Mouse (Mus musculus): ENCODE measurements around the gene Hist1h2bm. TPM values are rescaled to one million over a fixed set of nuclear protein-coding genes. Genes with fewer than 3 reads are reported as not detected.

Hist1h2bm gene
- polyA plus RNA-seq, 1 experiment, result 2.1 TPM

- TF ChIP-seq POLR2A (IDR thresholded peaks at IDR 0.05; ENCODE audit: borderline replicate concordance, low read depth, low read length) (no peak), CTCF (IDR thresholded peaks at IDR 0.05; ENCODE audit: low read depth, low read length) (peak; percentile 61)
- peak overlapping the region; percentile 77 for H3K27ac ChIP-seq (ENCODE audit: insufficient read depth, low read depth, low read length)
- peak overlapping the region; percentile 68 for H3K4me3 ChIP-seq (ENCODE audit: insufficient read depth, low read length)
- H3K4me1 ChIP-seq (ENCODE audit: control insufficient read depth, insufficient read depth, low read length), result peaks cover 12% of the 10 kb centered on the region
These were observed 12.4 kb downstream of the Hist1h2bm start for GRCm38 (mm10) chr13:21734010-21734905.

GRCm38 (mm10) chr13:21734906-21735767 lies 13.3 kb downstream of the Hist1h2bm start, which contains the start of gene Hist1h4j:
Gene Hist1h4j, plus strand, starts transcription at chr13:21735064.
- Histone ChIP-seq H3K4me3 (ENCODE audit: insufficient read depth, low read length) (peak within 1 kb of the TSS; percentile 68), H3K27ac (ENCODE audit: insufficient read depth, low read depth, low read length) (peak within 1 kb of the TSS; percentile 77), H3K4me1 (ENCODE audit: control insufficient read depth, insufficient read depth, low read length) (peaks cover 12% of the 10 kb centered on the region)
- TF ChIP-seq POLR2A (IDR thresholded peaks at IDR 0.05; ENCODE audit: borderline replicate concordance, low read depth, low read length), result 0 out of 2 replicates have a peak, but pooled peaks have one; percentile 21

- Histone ChIP-seq H3K27ac (ENCODE audit: insufficient read depth, low read depth, low read length) (no peak overlapping the region), H3K4me3 (ENCODE audit: insufficient read depth, low read length) (no peak overlapping the region), H3K4me1 (ENCODE audit: control insufficient read depth, insufficient read depth, low read length) (peaks cover 10% of the 10 kb centered on the region)
- TF ChIP-seq POLR2A (IDR thresholded peaks at IDR 0.05; ENCODE audit: borderline replicate concordance, low read depth, low read length) (no peak), CTCF (IDR thresholded peaks at IDR 0.05; ENCODE audit: low read depth, low read length) (no peak)
These were observed 23.2 kb downstream of the Hist1h2bm start for GRCm38 (mm10) chr13:21745006-21745405.

GRCm38 (mm10) chr13:21749387-21750158 lies 27.7 kb downstream of the Hist1h2bm start:
- peaks cover 15% of the 10 kb centered on the region for H3K4me1 ChIP-seq (ENCODE audit: control insufficient read depth, insufficient read depth, low read length)
- TF ChIP-seq CTCF (IDR thresholded peaks at IDR 0.05; ENCODE audit: low read depth, low read length) (no peak), POLR2A (IDR thresholded peaks at IDR 0.05; ENCODE audit: borderline replicate concordance, low read depth, low read length) (no peak)
- peak overlapping the region; percentile 40 for H3K27ac ChIP-seq (ENCODE audit: insufficient read depth, low read depth, low read length)
- H3K4me3 ChIP-seq (ENCODE audit: insufficient read depth, low read length), result peak overlapping the region; percentile 58

GRCm38 (mm10) chr13:21750159-21751017 lies 28.5 kb downstream of the Hist1h2bm start, which contains the start of gene Hist1h4k:
Gene Hist1h4k, minus strand, starts transcription at chr13:21750505.
- peak within 1 kb of the TSS; percentile 58 for H3K4me3 ChIP-seq (ENCODE audit: insufficient read depth, low read length)
- peaks cover 15% of the 10 kb centered on the region for H3K4me1 ChIP-seq (ENCODE audit: control insufficient read depth, insufficient read depth, low read length)
- TF ChIP-seq POLR2A (IDR thresholded peaks at IDR 0.05; ENCODE audit: borderline replicate concordance, low read depth, low read length), result peak; percentile 22; the same call in 1 of the 2 replicates
- H3K27ac ChIP-seq (ENCODE audit: insufficient read depth, low read depth, low read length), result peak within 1 kb of the TSS; percentile 82

- Histone ChIP-seq H3K4me1 (ENCODE audit: control insufficient read depth, insufficient read depth, low read length) (peaks cover 15% of the 10 kb centered on the region), H3K4me3 (ENCODE audit: insufficient read depth, low read length) (no peak overlapping the region), H3K27ac (ENCODE audit: insufficient read depth, low read depth, low read length) (no peak overlapping the region)
- no peak for TF ChIP-seq POLR2A (IDR thresholded peaks at IDR 0.05; ENCODE audit: borderline replicate concordance, low read depth, low read length)
- no peak for TF ChIP-seq CTCF (IDR thresholded peaks at IDR 0.05; ENCODE audit: low read depth, low read length)
These were observed 29.6 kb downstream of the Hist1h2bm start for GRCm38 (mm10) chr13:21751417-21751816.

- Histone ChIP-seq H3K27ac (ENCODE audit: insufficient read depth, low read depth, low read length) (no peak overlapping the region), H3K4me3 (ENCODE audit: insufficient read depth, low read length) (no peak overlapping the region)
These were observed 30.0 kb downstream of the Hist1h2bm start for GRCm38 (mm10) chr13:21751827-21752226.

GRCm38 (mm10) chr13:21752356-21752755 lies 30.5 kb downstream of the Hist1h2bm start:
- no peak for TF ChIP-seq CTCF (IDR thresholded peaks at IDR 0.05; ENCODE audit: low read depth, low read length)
- TF ChIP-seq POLR2A (IDR thresholded peaks at IDR 0.05; ENCODE audit: borderline replicate concordance, low read depth, low read length), result no peak
- H3K4me3 ChIP-seq (ENCODE audit: insufficient read depth, low read length), result peak overlapping the region; percentile 8; the same call in 1 of the 2 replicates
- peaks cover 13% of the 10 kb centered on the region for H3K4me1 ChIP-seq (ENCODE audit: control insufficient read depth, insufficient read depth, low read length)
- H3K27ac ChIP-seq (ENCODE audit: insufficient read depth, low read depth, low read length), result peak overlapping the region; percentile 51

More at GRCm38 (mm10) chr13:21751827-21752226, 30.0 kb downstream of the Hist1h2bm start:
- H3K4me1 ChIP-seq (ENCODE audit: control insufficient read depth, insufficient read depth, low read length), result peaks cover 15% of the 10 kb centered on the region
- TF ChIP-seq CTCF (IDR thresholded peaks at IDR 0.05; ENCODE audit: low read depth, low read length) (no peak), POLR2A (IDR thresholded peaks at IDR 0.05; ENCODE audit: borderline replicate concordance, low read depth, low read length) (no peak)

Data from bone marrow macrophage, adult 2 months (primary cell).